Mouse (Mus musculus) C2C12 (cell line): ENCODE results near the gene Gm5105. TPM values are rescaled to one million over a fixed set of nuclear protein-coding genes. Genes with fewer than 3 reads are reported as not detected.

Source experiments
- H3K27me3 ChIP-seq: one replicate; pipeline ENCODE4 v1.6.1; 2011; ENCODE audit not compliant: control insufficient read depth, insufficient read depth, insufficient read length
- H3K36me3 ChIP-seq: one replicate; pipeline ENCODE4 v1.6.1; 2011; ENCODE audit not compliant: control insufficient read depth, insufficient read depth
- H3K4me3 ChIP-seq: one replicate; pipeline ENCODE4 v1.5.1; 2011; ENCODE audit warnings: mild to moderate bottlenecking, control low read depth; ENCODE audit not compliant: poor library complexity, insufficient read depth, severe bottlenecking
- H3K79me2 ChIP-seq: one replicate; pipeline ENCODE4 v1.6.1; 2011; ENCODE audit not compliant: control insufficient read depth, insufficient read depth
- H3K79me3 ChIP-seq: one replicate; pipeline ENCODE4 v1.6.1; 2011; ENCODE audit warnings: low read depth, control low read depth
- H3ac ChIP-seq: one replicate; pipeline ENCODE3; 2011; ENCODE audit warnings: low read depth; ENCODE audit not compliant: control insufficient read depth, insufficient read length
- CEBPB ChIP-seq: IDR thresholded peaks from one replicate; pipeline ENCODE4 v1.6.1; 2011; ENCODE audit warnings: low read depth, mild to moderate bottlenecking, control low read depth, moderate library complexity
- CTCF ChIP-seq: IDR thresholded peaks from one replicate; pipeline ENCODE4 v1.5.1; 2011; ENCODE audit not compliant: control insufficient read depth, insufficient read depth, insufficient read length
- FOSL1 ChIP-seq: IDR thresholded peaks from one replicate; pipeline ENCODE4 v1.8.0; 2011; ENCODE audit warnings: mild to moderate bottlenecking, low read length; ENCODE audit not compliant: poor library complexity, insufficient read depth, severe bottlenecking
- MAX ChIP-seq: IDR thresholded peaks from one replicate; pipeline ENCODE4 v1.6.1; 2011; ENCODE audit warnings: mild to moderate bottlenecking, control low read depth
- MYOD1 ChIP-seq: IDR thresholded peaks from one replicate; pipeline ENCODE4 v1.6.1; 2011; ENCODE audit warnings: low read depth; ENCODE audit not compliant: control insufficient read depth, insufficient read length
- MYOG ChIP-seq: IDR thresholded peaks from one replicate; pipeline ENCODE4 v1.6.1; 2011; ENCODE audit not compliant: control insufficient read depth, insufficient read length; ENCODE audit errors: extremely low read depth
- USF1 ChIP-seq: IDR thresholded peaks from one replicate; pipeline ENCODE4 v1.6.1; 2011; ENCODE audit warnings: low read depth, mild to moderate bottlenecking, control low read depth, moderate library complexity
- polyA plus RNA-seq: library from polyadenylated mRNA; unstranded; fragments of >200 nt; fragmentation: generic; extraction: Trizol; gene quantifications from one replicate; pipeline ENCODE4 v1.2.1, GENCODE M21; 2012; ENCODE audit warnings: missing spikeins

Gm5105 gene
- polyA plus RNA-seq, 1 experiment: 0.16 TPM

DNA sequence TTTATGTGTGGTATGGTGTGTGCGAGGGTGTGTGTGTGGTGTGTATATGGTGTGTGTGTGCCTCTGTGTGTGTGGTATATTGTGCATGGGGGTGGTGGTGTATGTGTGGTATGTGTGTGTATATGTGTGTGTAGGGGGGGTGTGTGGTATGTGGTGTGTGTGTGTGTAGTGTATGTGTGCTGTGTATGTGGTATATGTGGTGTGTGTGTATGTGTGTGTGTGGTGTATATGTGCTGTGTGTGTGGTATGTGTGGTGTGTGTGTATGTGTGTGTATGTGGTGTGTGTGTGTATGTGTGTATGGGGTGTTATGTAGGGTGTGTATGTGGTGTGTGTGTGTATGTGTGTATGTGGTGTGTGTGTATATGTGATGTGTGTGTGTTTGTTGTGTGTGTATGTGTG is 7.0 kb upstream of the Gm5105 start:
- no peak for TF ChIP-seq CTCF
- TF ChIP-seq CEBPB: no peak
- TF ChIP-seq USF1: no peak
- TF ChIP-seq MYOD1: no peak
- Histone ChIP-seq H3K4me3 (no peak overlapping the region), H3K79me3 (peaks cover 61% of the 10 kb centered on the region), H3K36me3 (peaks cover 68% of the 10 kb centered on the region), H3ac (no peak overlapping the region), H3K27me3 (no peaks in the 10 kb centered on the region), H3K79me2 (peaks cover 86% of the 10 kb centered on the region)

GRCm38 (mm10) chr3:138071476-138072073 is 4.4 kb upstream of the Gm5105 start:
- peaks cover 100% of the 10 kb centered on the region for H3K79me2 ChIP-seq
- H3ac ChIP-seq: peak overlapping the region; percentile 52
- TF ChIP-seq USF1 (no peak), MAX (no peak), MYOD1 (no peak), CTCF (no peak), CEBPB (no peak), FOSL1 (no peak), MYOG (no peak)
- H3K79me3 ChIP-seq: peaks cover 86% of the 10 kb centered on the region
- peak overlapping the region; percentile 16 for H3K4me3 ChIP-seq
- H3K36me3 ChIP-seq: peaks cover 54% of the 10 kb centered on the region
- H3K27me3 ChIP-seq: no peaks in the 10 kb centered on the region

DNA sequence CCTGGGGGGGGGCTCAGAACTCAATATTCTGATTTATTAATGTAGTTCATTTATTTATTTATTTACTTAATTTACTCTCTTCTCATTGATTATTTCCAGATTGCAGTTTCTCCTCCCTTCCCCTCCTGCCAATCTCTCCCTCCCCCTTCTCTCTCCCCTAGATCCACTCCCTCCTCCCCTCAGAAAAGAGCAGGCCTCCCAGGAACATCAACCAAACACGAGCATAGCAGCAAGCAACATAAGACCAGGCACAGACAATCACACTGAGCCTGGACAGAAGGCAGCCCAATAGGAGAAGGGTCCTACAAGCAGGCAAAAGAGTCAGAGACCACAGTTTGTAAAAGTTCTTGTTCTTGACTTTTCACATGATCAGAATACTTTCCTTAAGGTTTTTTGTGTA is 3.8 kb upstream of the Gm5105 start:
- Histone ChIP-seq H3K79me2 (peaks cover 100% of the 10 kb centered on the region), H3ac (peak overlapping the region; percentile 31), H3K27me3 (no peaks in the 10 kb centered on the region), H3K79me3 (peaks cover 90% of the 10 kb centered on the region), H3K36me3 (peaks cover 52% of the 10 kb centered on the region), H3K4me3 (peak overlapping the region; percentile 51)
- TF ChIP-seq USF1 (no peak), FOSL1 (no peak), MYOD1 (no peak), MAX (no peak), MYOG (no peak), CEBPB (no peak), CTCF (no peak)

GRCm38 (mm10) chr3:138069756-138070511 is 2.7 kb upstream of the Gm5105 start:
- Histone ChIP-seq H3K27me3 (no peaks in the 10 kb centered on the region), H3K79me3 (peaks cover 94% of the 10 kb centered on the region), H3K4me3 (peak overlapping the region; percentile 51)

GRCm38 (mm10) chr3:138068103-138068502 is 915 bp upstream of the Gm5105 start:
- TF ChIP-seq USF1: no peak
- TF ChIP-seq MAX: no peak
- no peak for TF ChIP-seq MYOD1
- TF ChIP-seq CEBPB: no peak
- TF ChIP-seq FOSL1: no peak
- no peak for TF ChIP-seq CTCF
- no peak for TF ChIP-seq MYOG
- Histone ChIP-seq H3K79me3 (peaks cover 75% of the 10 kb centered on the region), H3K36me3 (peaks cover 28% of the 10 kb centered on the region), H3ac (peak overlapping the region; percentile 82), H3K79me2 (peaks cover 85% of the 10 kb centered on the region), H3K4me3 (peak overlapping the region; percentile 51), H3K27me3 (no peaks in the 10 kb centered on the region)

More at GRCm38 (mm10) chr3:138069756-138070511, 2.7 kb upstream of the Gm5105 start:
- no peak for TF ChIP-seq MYOG
- TF ChIP-seq USF1: no peak
- TF ChIP-seq CTCF: no peak
- TF ChIP-seq MAX: no peak
- no peak for TF ChIP-seq MYOD1
- TF ChIP-seq CEBPB: no peak
- TF ChIP-seq FOSL1: no peak
- peak overlapping the region; percentile 82 for H3ac ChIP-seq
- peaks cover 43% of the 10 kb centered on the region for H3K36me3 ChIP-seq
- H3K79me2 ChIP-seq: peaks cover 100% of the 10 kb centered on the region
